Mouse (Mus musculus): Measurements from ENCODE around the gene Asic2.

GRCm38 (mm10) chr11:81118055-81118454 lies 850.2 kb downstream of the Asic2 start:
- TF ChIP-seq POLR2A (IDR thresholded peaks at IDR 0.05; ENCODE audit: borderline replicate concordance, extremely low read depth, insufficient read depth, insufficient read length, poor library complexity, severe bottlenecking) (no peak), CTCF (IDR thresholded peaks at IDR 0.05; ENCODE audit: borderline replicate concordance, extremely low read depth, insufficient read depth, insufficient read length) (no peak)

All from brain, embryonic 14.5 days (tissue).